Mouse (Mus musculus) kidney, postnatal 14 days (tissue): Measurements from ENCODE around the gene Slc6a16.

Experiments
- DNase-seq: peaks from one replicate; pipeline ENCODE4 v3.0.0; 2022; ENCODE audit warnings: mixed read lengths

Gene Slc6a16

GRCm38 (mm10) chr7:45313495-45313894, 72.6 kb downstream of the Slc6a16 start:
- no peak for DNase-seq

- DNase-seq = peak; percentile 69
Observed at GRCm38 (mm10) chr7:45315182-45315701, 74.4 kb downstream of the Slc6a16 start.

GRCm38 (mm10) chr7:45316536-45316935, 75.7 kb downstream of the Slc6a16 start:
- DNase-seq = no peak

GRCm38 (mm10) chr7:45322245-45322644, 81.4 kb downstream of the Slc6a16 start:
- no peak for DNase-seq
